Mouse (Mus musculus) testis, adult 2 months (tissue): ENCODE data around the gene Hps4. TPM values are rescaled to one million over a fixed set of nuclear protein-coding genes. Genes with fewer than 3 reads are reported as not detected.

Experiments used
- H3K27ac ChIP-seq: fragments of 200-500 bp; 2 replicates; pipeline ENCODE4 v1.5.1; 2012; ENCODE audit warnings: low read depth, low read length; ENCODE audit not compliant: control insufficient read depth, insufficient read depth
- H3K27me3 ChIP-seq: fragments of 200-500 bp; 2 replicates; pipeline ENCODE4 v1.6.1; 2012; ENCODE audit warnings: mild to moderate bottlenecking, low read length, moderate library complexity; ENCODE audit not compliant: control insufficient read depth, insufficient read depth
- H3K36me3 ChIP-seq: fragments of 200-500 bp; 2 replicates; pipeline ENCODE4 v1.6.1; 2012; ENCODE audit warnings: mild to moderate bottlenecking, low read length; ENCODE audit not compliant: control insufficient read depth, insufficient read depth
- H3K4me1 ChIP-seq: fragments of 200-500 bp; 2 replicates; pipeline ENCODE4 v1.6.1; 2012; ENCODE audit warnings: low read length; ENCODE audit not compliant: control insufficient read depth, insufficient read depth
- H3K4me3 ChIP-seq: fragments of 200-500 bp; 2 replicates; pipeline ENCODE4 v1.5.1; 2012; ENCODE audit warnings: low read depth, mild to moderate bottlenecking, low read length, moderate library complexity, mixed read lengths; ENCODE audit not compliant: control insufficient read depth
- CTCF ChIP-seq: fragments of 200-500 bp; IDR thresholded peaks from 2 replicates; pipeline ENCODE4 v1.5.1; 2012; ENCODE audit warnings: low read depth, mild to moderate bottlenecking, inconsistent platforms, low read length, moderate library complexity; ENCODE audit not compliant: control insufficient read depth, insufficient read depth, insufficient replicate concordance
- POLR2A ChIP-seq: fragments of 200-500 bp; IDR thresholded peaks from 2 replicates; pipeline ENCODE4 v1.6.1; 2012; ENCODE audit warnings: low read depth, mild to moderate bottlenecking, inconsistent platforms, low read length, moderate library complexity; ENCODE audit not compliant: control insufficient read depth
- polyA plus RNA-seq: library from polyadenylated mRNA; depleted of rRNA; stranded (reverse); fragments of >200 nt; gene quantifications from 2 replicates; pipeline ENCODE4 v1.2.3, GENCODE M21; 2012

Gene Hps4
- polyA plus RNA-seq, 1 experiment = 64.6 TPM

DNA sequence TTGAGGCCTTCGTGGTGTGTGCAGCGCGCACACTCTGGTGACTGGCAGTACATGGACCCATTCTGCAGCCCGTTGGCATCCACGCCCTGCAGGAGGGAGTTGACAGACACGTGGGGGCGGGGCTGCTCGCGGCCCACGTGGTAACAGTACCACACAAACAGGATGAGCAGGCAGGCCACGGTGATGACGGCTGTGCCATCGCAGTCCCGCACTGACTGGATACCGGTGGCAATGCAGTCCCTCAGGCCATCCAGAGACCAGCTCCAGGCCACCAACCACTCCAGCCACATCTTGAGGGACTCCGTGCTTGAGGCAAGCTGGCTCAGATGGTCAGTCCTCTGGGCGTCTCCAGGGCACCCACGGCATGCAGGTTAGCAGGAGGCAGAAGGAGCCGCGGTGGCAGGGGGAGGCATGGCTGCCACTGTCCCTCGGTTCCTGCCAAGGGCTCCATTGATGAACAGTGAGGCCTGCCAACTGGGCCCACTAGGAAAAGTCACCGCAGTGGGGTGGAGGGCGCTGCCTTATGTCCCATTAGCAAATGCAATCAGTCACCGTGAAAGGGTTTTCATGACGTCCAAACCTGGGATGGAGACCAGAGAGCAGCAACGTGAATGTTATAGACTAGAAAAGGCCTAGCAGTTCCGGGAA, 48.9 kb downstream of the Hps4 start:
- H3K27ac ChIP-seq = no peak overlapping the region
- no peaks in the 10 kb centered on the region for H3K27me3 ChIP-seq
- TF ChIP-seq CTCF (no peak), POLR2A (no peak)
- no peaks in the 10 kb centered on the region for H3K36me3 ChIP-seq
- H3K4me3 ChIP-seq = no peak overlapping the region
- peaks cover 13% of the 10 kb centered on the region for H3K4me1 ChIP-seq

DNA sequence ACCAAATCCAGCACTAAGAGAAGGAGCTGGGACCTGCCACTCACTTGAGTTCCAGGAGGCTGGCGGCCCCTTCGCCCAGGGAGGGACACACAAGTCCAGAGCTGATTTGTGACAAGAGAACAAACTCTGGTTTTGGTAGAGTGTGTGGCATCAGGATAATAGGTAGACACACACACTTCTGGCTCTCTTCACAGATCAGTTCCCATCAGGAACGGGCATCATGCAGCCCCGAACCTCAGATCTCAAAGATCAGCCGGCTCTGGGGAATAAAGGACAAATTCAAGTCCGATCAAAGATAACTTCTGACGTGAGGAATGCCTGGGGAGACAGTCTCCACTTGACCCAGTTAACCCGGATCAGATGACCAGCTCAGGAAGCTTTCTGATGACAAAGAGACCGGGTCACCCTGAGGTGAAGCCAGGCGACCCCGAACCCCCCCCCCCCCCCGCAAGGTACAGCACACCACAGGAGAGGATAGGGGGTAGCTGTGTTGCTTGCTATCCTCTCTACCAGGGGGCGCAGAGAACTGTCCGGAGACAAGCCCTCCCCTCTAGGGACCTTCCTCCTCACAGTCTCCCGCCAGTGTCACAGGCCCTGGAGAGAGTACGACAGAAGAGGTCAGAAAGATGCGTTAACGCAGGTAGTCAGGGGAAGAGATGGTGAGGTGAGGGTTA, 51.0 kb downstream of the Hps4 start:
- Histone ChIP-seq H3K27me3 (no peaks in the 10 kb centered on the region), H3K27ac (no peak overlapping the region), H3K4me1 (peaks cover 13% of the 10 kb centered on the region), H3K4me3 (peak overlapping the region; percentile 40), H3K36me3 (no peaks in the 10 kb centered on the region)
- no peak for TF ChIP-seq POLR2A
- TF ChIP-seq CTCF = no peak

DNA sequence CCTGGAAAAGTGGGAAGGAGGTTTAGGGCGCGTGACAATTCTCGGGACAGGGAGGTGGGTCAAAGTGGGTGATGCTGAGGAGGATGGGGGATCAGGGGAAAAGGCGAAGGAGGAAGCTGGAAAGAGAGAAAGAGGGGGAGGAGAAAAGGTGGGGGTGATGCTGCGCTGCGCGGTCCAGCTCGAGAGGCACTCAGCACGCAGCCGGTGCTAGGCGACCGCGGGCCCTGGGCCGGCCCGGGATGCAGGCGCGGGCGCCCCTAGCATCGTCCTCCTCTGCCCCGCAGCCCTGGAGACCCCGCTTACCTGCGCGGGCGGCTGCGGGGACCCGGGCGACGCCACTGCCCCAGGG, 51.5 kb downstream of the Hps4 start:
- Histone ChIP-seq H3K4me1 (peaks cover 13% of the 10 kb centered on the region), H3K27ac (no peak overlapping the region), H3K4me3 (peak overlapping the region; percentile 40), H3K27me3 (no peaks in the 10 kb centered on the region), H3K36me3 (no peaks in the 10 kb centered on the region)
- no peak for TF ChIP-seq POLR2A
- TF ChIP-seq CTCF = no peak

DNA sequence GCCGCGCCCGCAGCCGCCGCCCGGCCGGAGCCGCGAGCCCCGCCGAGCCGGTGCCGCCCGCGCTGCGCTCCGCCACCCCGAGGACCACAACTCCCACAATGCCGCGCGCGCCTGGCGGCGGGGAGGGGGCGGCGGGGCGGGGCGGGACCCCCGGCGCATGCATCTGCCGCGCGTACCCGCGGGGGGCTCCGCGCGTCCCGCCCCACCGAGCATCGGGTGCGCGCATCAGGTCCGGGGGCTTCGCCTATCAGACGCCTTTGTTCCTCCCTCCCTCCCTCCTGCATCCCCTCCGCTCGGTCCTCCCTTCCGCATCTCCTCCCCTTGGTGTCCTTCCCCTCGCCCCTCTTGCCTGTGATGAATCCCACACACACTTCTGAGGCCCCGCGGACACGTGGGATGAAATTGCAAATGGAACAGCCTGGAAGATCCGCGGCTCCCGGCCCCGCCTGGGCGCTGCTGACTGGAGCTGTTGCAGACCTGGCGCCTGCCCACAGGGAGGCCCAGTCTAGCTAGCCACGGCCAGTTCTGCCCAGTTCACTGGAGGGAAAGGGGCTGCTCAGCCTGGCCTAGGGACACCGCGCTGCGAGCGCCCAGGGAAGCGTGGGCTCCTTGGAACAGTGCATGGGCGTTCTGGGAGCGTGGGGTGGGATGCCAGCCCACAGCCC, 52.0 kb downstream of the Hps4 start, which contains the start of gene Asphd2:
TSS of gene Asphd2 (minus strand) at position 88 of the 665 bp plus-strand sequence.
- Histone ChIP-seq H3K27ac (no peak within 1 kb of the TSS), H3K27me3 (no peaks in the 10 kb centered on the region), H3K4me3 (peak within 1 kb of the TSS; percentile 60), H3K36me3 (no peaks in the 10 kb centered on the region), H3K4me1 (peaks cover 13% of the 10 kb centered on the region)
- TF ChIP-seq POLR2A (no peak), CTCF (no peak)

DNA sequence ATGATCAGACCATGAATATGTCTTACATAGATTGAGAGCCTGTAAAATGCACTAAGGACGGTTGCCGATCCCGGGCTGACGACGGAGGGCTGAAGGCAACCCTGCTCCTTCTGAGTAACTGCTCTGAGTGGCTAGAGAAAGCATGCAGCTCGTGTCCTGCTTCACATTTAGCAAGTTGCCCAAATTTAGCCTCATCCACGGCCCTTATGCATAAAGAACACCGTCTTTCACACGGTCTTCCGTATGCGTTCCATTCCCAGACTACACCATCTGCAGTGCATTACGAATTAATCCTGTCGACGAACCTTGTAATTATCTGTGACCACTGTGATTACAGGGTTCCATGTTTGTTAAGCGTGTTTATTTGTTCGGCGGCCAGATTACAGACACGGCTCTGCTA, 53.2 kb downstream of the Hps4 start:
- Histone ChIP-seq H3K36me3 (no peaks in the 10 kb centered on the region), H3K4me1 (peaks cover 13% of the 10 kb centered on the region), H3K4me3 (no peak overlapping the region), H3K27ac (no peak overlapping the region), H3K27me3 (no peaks in the 10 kb centered on the region)
- TF ChIP-seq CTCF (no peak), POLR2A (no peak)

DNA sequence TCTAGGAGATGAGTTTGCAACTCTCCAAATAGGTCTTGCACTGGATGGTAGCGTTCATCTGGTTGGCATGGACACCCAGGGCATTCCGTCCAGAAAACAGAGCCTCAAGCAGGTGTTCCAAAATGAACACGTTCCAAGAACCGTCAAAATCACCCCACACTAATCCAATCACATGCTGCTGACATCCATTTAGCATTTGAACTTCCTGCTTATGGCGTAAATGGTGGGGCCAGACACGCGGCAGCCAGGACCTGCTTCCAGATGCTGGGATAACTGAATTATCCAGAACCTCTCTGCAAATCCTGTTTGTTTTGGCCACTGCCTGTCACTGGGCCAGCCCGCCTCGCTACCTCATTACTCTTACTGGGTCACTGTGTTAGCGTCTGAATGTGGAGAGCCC, 56.4 kb downstream of the Hps4 start:
- Histone ChIP-seq H3K36me3 (no peaks in the 10 kb centered on the region), H3K27ac (no peak overlapping the region)

DNA sequence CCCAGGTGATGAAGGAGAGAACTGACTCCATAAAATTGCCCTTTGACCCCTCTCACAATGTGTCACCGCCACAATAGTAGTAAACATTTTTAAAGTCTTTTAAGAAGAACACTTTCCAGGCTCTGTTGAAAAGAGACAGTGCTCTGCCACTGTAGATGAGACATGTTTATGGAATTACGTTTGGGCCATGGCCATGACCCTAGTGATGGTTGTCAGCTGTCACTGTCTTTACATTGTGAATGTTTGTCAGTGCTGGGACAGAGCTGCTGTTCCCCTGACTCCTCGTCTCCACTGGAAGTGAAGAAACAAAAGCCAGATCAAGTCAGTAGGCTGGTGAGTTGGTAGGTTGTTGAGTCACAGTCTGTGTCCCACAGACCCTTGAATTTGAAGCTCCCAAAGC, 59.6 kb downstream of the Hps4 start:
- H3K36me3 ChIP-seq = no peaks in the 10 kb centered on the region
- H3K4me1 ChIP-seq = no peaks in the 10 kb centered on the region
- no peak overlapping the region for H3K27ac ChIP-seq
- H3K4me3 ChIP-seq = no peak overlapping the region
- no peaks in the 10 kb centered on the region for H3K27me3 ChIP-seq
- no peak for TF ChIP-seq POLR2A
- TF ChIP-seq CTCF = no peak

More for the DNA sequence above, 56.4 kb downstream of the Hps4 start:
- no peaks in the 10 kb centered on the region for H3K27me3 ChIP-seq
- H3K4me3 ChIP-seq = no peak overlapping the region
- H3K4me1 ChIP-seq = peaks cover 10% of the 10 kb centered on the region
- TF ChIP-seq CTCF (no peak), POLR2A (no peak)
